Mouse (Mus musculus): ENCODE data around the gene Rhbdf1.

- TF ChIP-seq CTCF (IDR thresholded peaks at IDR 0.05; ENCODE audit: borderline replicate concordance, control insufficient read depth, extremely low read depth, insufficient read depth, low read length, poor library complexity) (no peak), POLR2A (IDR thresholded peaks at IDR 0.05; ENCODE audit: control insufficient read depth, extremely low read depth, insufficient read depth, low read length, poor library complexity) (no peak)
Measured at GRCm38 (mm10) chr11:32216851-32217250, 5.2 kb downstream of the Rhbdf1 start.

Data from thymus, adult 2 months (tissue).